Mouse (Mus musculus): ENCODE measurements around the gene 9330159F19Rik. TPM values are rescaled to one million over a fixed set of nuclear protein-coding genes. Genes with fewer than 3 reads are reported as not detected.

The 9330159F19Rik gene
- 0.84 and 0.86 TPM in 2 replicates for polyA plus RNA-seq (2015; fragmentation: Nextera tagmentation; extraction: Ambion mirVana)

- Histone ChIP-seq H3K36me3 (ENCODE audit: control insufficient read depth, insufficient read depth, low read length) (no peaks in the 10 kb centered on the region), H3K27me3 (replicated peaks; ENCODE audit: control insufficient read depth, insufficient read depth, low read length) (no peaks in the 10 kb centered on the region), H3K4me2 (ENCODE audit: low read depth, low read length) (no peak within 1 kb of the TSS), H3K4me1 (ENCODE audit: control insufficient read depth, insufficient read depth, low read length) (no peaks in the 10 kb centered on the region), H3K4me3 (ENCODE audit: low read length) (no peak within 1 kb of the TSS), H3K9ac (ENCODE audit: low read depth, low read length) (no peak within 1 kb of the TSS), H3K9me3 (ENCODE audit: control insufficient read depth, low read length) (no peaks in the 10 kb centered on the region), H3K27ac (ENCODE audit: low read length) (no peak within 1 kb of the TSS)
- ATAC-seq = peak; percentile 86
- WGBS = 8% methylated on average over 4 of the region's 4 CpGs
Measured at GRCm38 (mm10) chr10:29211453-29211852, at the start of gene 9330159F19Rik. Gene 9330159F19Rik, plus strand, starts transcription at chr10:29211606.

DNA sequence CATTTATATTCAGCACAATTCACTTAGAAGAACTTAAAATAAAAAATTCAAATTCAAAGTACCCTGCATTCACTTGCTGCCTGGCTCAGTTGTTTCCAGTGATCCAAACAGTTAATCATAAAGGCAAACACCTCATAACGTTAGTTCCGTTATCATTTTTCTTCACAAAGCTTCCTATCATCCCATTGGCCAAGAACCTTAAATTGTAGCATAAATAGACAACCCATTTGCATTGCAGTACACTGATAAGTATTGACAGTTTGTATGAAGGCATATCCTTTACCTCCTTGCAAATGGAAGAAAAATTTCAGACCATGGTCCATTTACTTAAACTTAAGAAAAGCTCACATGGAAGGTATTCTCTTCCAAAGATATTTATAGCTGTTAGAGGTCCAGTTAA, 49.7 kb upstream of the 9330159F19Rik start:
- 87% methylated on average over 2 of the region's 2 CpGs for WGBS
- ATAC-seq = no peak

GRCm38 (mm10) chr10:29173778-29174177, 37.6 kb upstream of the 9330159F19Rik start:
- Histone ChIP-seq H3K27ac (ENCODE audit: low read length) (no peak overlapping the region), H3K4me1 (ENCODE audit: control insufficient read depth, insufficient read depth, low read length) (no peaks in the 10 kb centered on the region), H3K4me3 (ENCODE audit: low read length) (no peak overlapping the region), H3K9ac (ENCODE audit: low read depth, low read length) (no peak overlapping the region), H3K27me3 (replicated peaks; ENCODE audit: control insufficient read depth, insufficient read depth, low read length) (no peaks in the 10 kb centered on the region), H3K36me3 (ENCODE audit: control insufficient read depth, insufficient read depth, low read length) (no peaks in the 10 kb centered on the region), H3K4me2 (ENCODE audit: low read depth, low read length) (no peak overlapping the region), H3K9me3 (ENCODE audit: control insufficient read depth, low read length) (no peaks in the 10 kb centered on the region)
- 87% methylated on average over 2 of the region's 2 CpGs for WGBS
- no peak for ATAC-seq

More for the DNA sequence above, 49.7 kb upstream of the 9330159F19Rik start:
- H3K4me2 ChIP-seq (ENCODE audit: low read depth, low read length) = no peak overlapping the region
- H3K4me1 ChIP-seq (ENCODE audit: control insufficient read depth, insufficient read depth, low read length) = no peaks in the 10 kb centered on the region
- no peaks in the 10 kb centered on the region for H3K9me3 ChIP-seq (ENCODE audit: control insufficient read depth, low read length)
- no peak overlapping the region for H3K27ac ChIP-seq (ENCODE audit: low read length)
- H3K36me3 ChIP-seq (ENCODE audit: control insufficient read depth, insufficient read depth, low read length) = no peaks in the 10 kb centered on the region
- H3K27me3 ChIP-seq (replicated peaks; ENCODE audit: control insufficient read depth, insufficient read depth, low read length) = no peaks in the 10 kb centered on the region
- H3K9ac ChIP-seq (ENCODE audit: low read depth, low read length) = no peak overlapping the region
- no peak overlapping the region for H3K4me3 ChIP-seq (ENCODE audit: low read length)

GRCm38 (mm10) chr10:29175656-29176055, 35.8 kb upstream of the 9330159F19Rik start:
- H3K9me3 ChIP-seq (ENCODE audit: control insufficient read depth, low read length) = no peaks in the 10 kb centered on the region
- H3K27me3 ChIP-seq (replicated peaks; ENCODE audit: control insufficient read depth, insufficient read depth, low read length) = no peaks in the 10 kb centered on the region
- 80% methylated on average over 3 of the region's 3 CpGs for WGBS
- no peak overlapping the region for H3K4me2 ChIP-seq (ENCODE audit: low read depth, low read length)
- ATAC-seq = no peak
- no peak overlapping the region for H3K4me3 ChIP-seq (ENCODE audit: low read length)
- no peaks in the 10 kb centered on the region for H3K36me3 ChIP-seq (ENCODE audit: control insufficient read depth, insufficient read depth, low read length)
- H3K4me1 ChIP-seq (ENCODE audit: control insufficient read depth, insufficient read depth, low read length) = no peaks in the 10 kb centered on the region
- H3K9ac ChIP-seq (ENCODE audit: low read depth, low read length) = no peak overlapping the region
- no peak overlapping the region for H3K27ac ChIP-seq (ENCODE audit: low read length)

- WGBS = 80% methylated on average over 4 of the region's 4 CpGs
- Histone ChIP-seq H3K27ac (ENCODE audit: low read length) (no peak overlapping the region), H3K4me1 (ENCODE audit: control insufficient read depth, insufficient read depth, low read length) (no peaks in the 10 kb centered on the region), H3K4me3 (ENCODE audit: low read length) (no peak overlapping the region), H3K27me3 (replicated peaks; ENCODE audit: control insufficient read depth, insufficient read depth, low read length) (no peaks in the 10 kb centered on the region), H3K9ac (ENCODE audit: low read depth, low read length) (no peak overlapping the region), H3K9me3 (ENCODE audit: control insufficient read depth, low read length) (no peaks in the 10 kb centered on the region), H3K36me3 (ENCODE audit: control insufficient read depth, insufficient read depth, low read length) (no peaks in the 10 kb centered on the region), H3K4me2 (ENCODE audit: low read depth, low read length) (no peak overlapping the region)
- no peak for ATAC-seq
Measured at GRCm38 (mm10) chr10:29176881-29177280, 34.5 kb upstream of the 9330159F19Rik start.

- H3K4me2 ChIP-seq (ENCODE audit: low read depth, low read length) = no peak overlapping the region
- no peaks in the 10 kb centered on the region for H3K4me1 ChIP-seq (ENCODE audit: control insufficient read depth, insufficient read depth, low read length)
- no peak for ATAC-seq
- no peaks in the 10 kb centered on the region for H3K36me3 ChIP-seq (ENCODE audit: control insufficient read depth, insufficient read depth, low read length)
- no peak overlapping the region for H3K9ac ChIP-seq (ENCODE audit: low read depth, low read length)
- H3K9me3 ChIP-seq (ENCODE audit: control insufficient read depth, low read length) = no peaks in the 10 kb centered on the region
- H3K4me3 ChIP-seq (ENCODE audit: low read length) = no peak overlapping the region
- H3K27ac ChIP-seq (ENCODE audit: low read length) = no peak overlapping the region
- H3K27me3 ChIP-seq (replicated peaks; ENCODE audit: control insufficient read depth, insufficient read depth, low read length) = no peaks in the 10 kb centered on the region
- WGBS = 41% methylated on average over 2 of the region's 2 CpGs
Measured at GRCm38 (mm10) chr10:29178003-29178402, 33.4 kb upstream of the 9330159F19Rik start.

- Histone ChIP-seq H3K27me3 (replicated peaks; ENCODE audit: control insufficient read depth, insufficient read depth, low read length) (no peaks in the 10 kb centered on the region), H3K9ac (ENCODE audit: low read depth, low read length) (no peak overlapping the region), H3K4me1 (ENCODE audit: control insufficient read depth, insufficient read depth, low read length) (no peaks in the 10 kb centered on the region), H3K9me3 (ENCODE audit: control insufficient read depth, low read length) (no peaks in the 10 kb centered on the region), H3K4me2 (ENCODE audit: low read depth, low read length) (no peak overlapping the region), H3K4me3 (ENCODE audit: low read length) (no peak overlapping the region), H3K27ac (ENCODE audit: low read length) (no peak overlapping the region), H3K36me3 (ENCODE audit: control insufficient read depth, insufficient read depth, low read length) (no peaks in the 10 kb centered on the region)
- 83% methylated on average over 3 of the region's 3 CpGs for WGBS
- no peak for ATAC-seq
Measured at GRCm38 (mm10) chr10:29180210-29180609, 31.2 kb upstream of the 9330159F19Rik start.

DNA sequence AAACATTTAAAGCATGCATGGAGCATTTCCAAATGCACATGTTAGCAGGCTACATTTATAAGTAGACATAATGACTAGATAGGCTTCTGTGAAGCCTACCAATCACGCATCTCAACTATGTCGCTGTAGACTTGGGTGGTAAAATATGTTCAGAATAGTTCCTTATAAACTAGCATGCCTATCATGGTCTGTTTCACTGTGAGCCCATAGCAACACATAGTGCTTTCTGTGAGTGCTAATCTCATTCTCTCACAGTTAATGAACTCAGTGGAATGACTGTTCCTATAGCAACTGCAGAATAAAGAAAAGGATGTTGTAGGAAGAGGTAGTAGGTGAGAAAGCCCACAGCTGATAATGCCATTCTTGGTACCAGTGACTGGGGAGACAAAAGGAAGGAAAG, 30.4 kb upstream of the 9330159F19Rik start:
- ATAC-seq = no peak
- no peak overlapping the region for H3K4me2 ChIP-seq (ENCODE audit: low read depth, low read length)
- no peaks in the 10 kb centered on the region for H3K9me3 ChIP-seq (ENCODE audit: control insufficient read depth, low read length)
- H3K27me3 ChIP-seq (replicated peaks; ENCODE audit: control insufficient read depth, insufficient read depth, low read length) = no peaks in the 10 kb centered on the region
- no peak overlapping the region for H3K27ac ChIP-seq (ENCODE audit: low read length)
- no peaks in the 10 kb centered on the region for H3K4me1 ChIP-seq (ENCODE audit: control insufficient read depth, insufficient read depth, low read length)
- H3K4me3 ChIP-seq (ENCODE audit: low read length) = no peak overlapping the region
- H3K36me3 ChIP-seq (ENCODE audit: control insufficient read depth, insufficient read depth, low read length) = no peaks in the 10 kb centered on the region
- H3K9ac ChIP-seq (ENCODE audit: low read depth, low read length) = no peak overlapping the region
- 90% methylated on average over 2 of the region's 2 CpGs for WGBS

- ATAC-seq = no peak
- no peak overlapping the region for H3K4me3 ChIP-seq (ENCODE audit: low read length)
- H3K4me2 ChIP-seq (ENCODE audit: low read depth, low read length) = no peak overlapping the region
- no peaks in the 10 kb centered on the region for H3K4me1 ChIP-seq (ENCODE audit: control insufficient read depth, insufficient read depth, low read length)
- H3K27ac ChIP-seq (ENCODE audit: low read length) = no peak overlapping the region
- no peaks in the 10 kb centered on the region for H3K36me3 ChIP-seq (ENCODE audit: control insufficient read depth, insufficient read depth, low read length)
- H3K9me3 ChIP-seq (ENCODE audit: control insufficient read depth, low read length) = no peaks in the 10 kb centered on the region
- H3K9ac ChIP-seq (ENCODE audit: low read depth, low read length) = no peak overlapping the region
- H3K27me3 ChIP-seq (replicated peaks; ENCODE audit: control insufficient read depth, insufficient read depth, low read length) = no peaks in the 10 kb centered on the region
Measured at GRCm38 (mm10) chr10:29193769-29194168, 17.6 kb upstream of the 9330159F19Rik start.

DNA sequence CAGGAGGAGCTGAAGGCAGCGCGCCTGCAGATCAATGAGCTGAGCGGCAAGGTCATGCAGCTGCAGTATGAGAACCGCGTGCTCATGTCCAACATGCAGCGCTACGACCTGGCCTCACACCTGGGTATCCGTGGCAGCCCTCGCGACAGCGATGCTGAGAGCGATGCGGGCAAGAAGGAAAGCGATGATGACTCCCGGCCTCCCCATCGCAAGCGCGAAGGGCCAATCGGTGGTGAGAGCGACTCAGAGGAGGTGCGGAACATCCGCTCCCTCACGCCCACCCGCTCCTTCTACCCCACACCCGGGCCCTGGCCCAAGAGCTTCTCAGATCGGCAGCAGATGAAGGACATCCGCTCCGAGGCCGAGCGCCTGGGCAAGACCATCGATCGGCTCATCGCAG, 14.6 kb upstream of the 9330159F19Rik start:
- Histone ChIP-seq H3K27me3 (replicated peaks; ENCODE audit: control insufficient read depth, insufficient read depth, low read length) (no peaks in the 10 kb centered on the region), H3K4me2 (ENCODE audit: low read depth, low read length) (no peak overlapping the region), H3K27ac (ENCODE audit: low read length) (no peak overlapping the region), H3K36me3 (ENCODE audit: control insufficient read depth, insufficient read depth, low read length) (no peaks in the 10 kb centered on the region), H3K9me3 (ENCODE audit: control insufficient read depth, low read length) (no peaks in the 10 kb centered on the region), H3K4me1 (ENCODE audit: control insufficient read depth, insufficient read depth, low read length) (no peaks in the 10 kb centered on the region), H3K9ac (ENCODE audit: low read depth, low read length) (no peak overlapping the region), H3K4me3 (ENCODE audit: low read length) (no peak overlapping the region)
- WGBS = 96% methylated on average over 33 of the region's 33 CpGs
- no peak for ATAC-seq

Data from intestine, embryonic 16.5 days (tissue).